Mouse (Mus musculus): ENCODE data around the gene B3galnt1. TPM values are rescaled to one million over a fixed set of nuclear protein-coding genes. Genes with fewer than 3 reads are reported as not detected.

B3galnt1 gene
- polyA plus RNA-seq, 1 experiment, result not detected

DNA sequence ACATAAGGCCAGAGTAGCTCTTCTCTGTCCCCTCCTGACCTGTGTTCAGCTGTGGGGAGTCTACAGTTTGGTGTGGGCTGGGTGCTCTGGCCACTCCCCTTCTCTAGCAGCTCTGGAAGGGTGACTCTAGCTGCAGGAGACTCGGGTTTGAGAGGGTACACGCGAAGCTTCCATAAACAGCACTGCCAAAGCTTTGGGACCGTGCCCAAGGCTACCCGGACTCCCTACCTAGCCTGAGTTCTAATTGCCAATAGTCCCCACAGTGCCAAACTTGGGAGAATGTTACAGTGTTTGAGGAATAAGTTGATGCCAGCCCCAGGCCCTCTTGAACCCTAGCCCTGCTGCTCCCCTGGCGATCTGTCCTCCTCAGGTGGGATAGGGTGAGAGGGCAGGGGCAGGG is 43.2 kb downstream of the B3galnt1 start:
- TF ChIP-seq TAL1 (IDR thresholded peaks at IDR 0.05; ENCODE audit: low read length) (no peak), GATA1 (IDR thresholded peaks at IDR 0.05; ENCODE audit: low read length) (no peak)
- H3K4me3 ChIP-seq (replicated peaks), result no peak overlapping the region
- H3K4me1 ChIP-seq (ENCODE audit: control insufficient read depth), result no peaks in the 10 kb centered on the region
- no peaks in the 10 kb centered on the region for H3K9me3 ChIP-seq (ENCODE audit: control insufficient read depth, low read length)
- H3K36me3 ChIP-seq (ENCODE audit: control insufficient read depth), result peaks cover 12% of the 10 kb centered on the region
- H3K27me3 ChIP-seq (ENCODE audit: control insufficient read depth), result no peaks in the 10 kb centered on the region

DNA sequence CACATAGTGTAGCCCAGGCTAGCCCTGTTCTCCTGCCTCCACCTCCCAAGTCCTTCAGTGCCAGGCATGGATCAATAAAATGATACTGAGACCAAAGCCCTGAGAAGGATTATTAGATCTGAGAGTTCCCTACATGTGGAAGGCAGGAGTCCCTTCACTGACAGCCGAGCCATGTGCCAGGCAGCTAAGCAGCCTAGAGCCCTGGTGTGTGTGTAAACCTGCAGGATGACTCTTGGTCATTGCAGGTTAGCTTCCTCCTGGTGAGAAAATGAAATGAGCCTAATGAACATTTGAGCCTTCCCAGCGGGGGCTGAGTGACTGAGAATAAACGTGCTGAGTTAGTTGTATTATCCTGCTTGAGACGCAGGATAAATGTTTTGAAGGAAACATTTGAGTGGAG is 49.2 kb downstream of the B3galnt1 start:
- Histone ChIP-seq H3K27me3 (ENCODE audit: control insufficient read depth) (no peaks in the 10 kb centered on the region), H3K9me3 (ENCODE audit: control insufficient read depth, low read length) (no peaks in the 10 kb centered on the region), H3K4me1 (ENCODE audit: control insufficient read depth) (no peaks in the 10 kb centered on the region), H3K4me3 (replicated peaks) (no peak overlapping the region), H3K36me3 (ENCODE audit: control insufficient read depth) (peaks cover 12% of the 10 kb centered on the region)
- TF ChIP-seq TAL1 (IDR thresholded peaks at IDR 0.05; ENCODE audit: low read length) (no peak), GATA1 (IDR thresholded peaks at IDR 0.05; ENCODE audit: low read length) (no peak)

GRCm38 (mm10) chr3:69548704-69549455 is 49.9 kb downstream of the B3galnt1 start:
- Histone ChIP-seq H3K4me3 (replicated peaks) (no peak overlapping the region), H3K4me1 (ENCODE audit: control insufficient read depth) (no peaks in the 10 kb centered on the region), H3K27me3 (ENCODE audit: control insufficient read depth) (no peaks in the 10 kb centered on the region), H3K36me3 (ENCODE audit: control insufficient read depth) (peaks cover 9% of the 10 kb centered on the region), H3K9me3 (ENCODE audit: control insufficient read depth, low read length) (no peaks in the 10 kb centered on the region)
- TF ChIP-seq GATA1 (IDR thresholded peaks at IDR 0.05; ENCODE audit: low read length), result no peak
- TF ChIP-seq TAL1 (IDR thresholded peaks at IDR 0.05; ENCODE audit: low read length), result no peak

DNA sequence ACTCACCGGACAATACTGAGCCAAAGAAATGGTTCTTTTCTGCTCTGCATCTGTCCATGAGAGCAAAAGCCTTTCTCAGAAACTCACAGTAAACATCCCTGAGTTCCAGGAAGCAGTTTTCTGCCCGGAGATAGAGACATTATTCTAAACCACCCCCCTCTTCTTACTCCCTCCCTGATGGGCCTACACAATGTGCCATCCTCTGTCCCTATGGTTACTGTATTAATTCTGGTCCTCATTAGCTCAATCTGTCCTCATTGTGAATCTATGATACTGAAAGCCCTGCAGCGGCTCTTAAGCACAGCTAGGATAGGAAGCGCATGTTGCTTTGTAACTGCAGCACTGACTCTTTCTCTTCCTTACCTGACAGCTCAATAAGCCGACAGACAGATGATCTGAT is 53.7 kb downstream of the B3galnt1 start:
- Histone ChIP-seq H3K36me3 (ENCODE audit: control insufficient read depth) (no peaks in the 10 kb centered on the region), H3K27me3 (ENCODE audit: control insufficient read depth) (no peaks in the 10 kb centered on the region), H3K4me1 (ENCODE audit: control insufficient read depth) (no peaks in the 10 kb centered on the region), H3K4me3 (replicated peaks) (no peak overlapping the region), H3K9me3 (ENCODE audit: control insufficient read depth, low read length) (no peaks in the 10 kb centered on the region)
- TF ChIP-seq TAL1 (IDR thresholded peaks at IDR 0.05; ENCODE audit: low read length), result no peak
- no peak for TF ChIP-seq GATA1 (IDR thresholded peaks at IDR 0.05; ENCODE audit: low read length)

- H3K4me3 ChIP-seq (replicated peaks), result no peak overlapping the region
- no peak for TF ChIP-seq GATA1 (IDR thresholded peaks at IDR 0.05; ENCODE audit: low read length)
- H3K9me3 ChIP-seq (ENCODE audit: control insufficient read depth, low read length), result no peaks in the 10 kb centered on the region
- H3K4me1 ChIP-seq (ENCODE audit: control insufficient read depth), result no peaks in the 10 kb centered on the region
- H3K27me3 ChIP-seq (ENCODE audit: control insufficient read depth), result no peaks in the 10 kb centered on the region
- H3K36me3 ChIP-seq (ENCODE audit: control insufficient read depth), result no peaks in the 10 kb centered on the region
Measured at GRCm38 (mm10) chr3:69543730-69544129, 55.0 kb downstream of the B3galnt1 start.

- H3K27me3 ChIP-seq (ENCODE audit: control insufficient read depth), result no peaks in the 10 kb centered on the region
- no peaks in the 10 kb centered on the region for H3K4me1 ChIP-seq (ENCODE audit: control insufficient read depth)
- no peaks in the 10 kb centered on the region for H3K9me3 ChIP-seq (ENCODE audit: control insufficient read depth, low read length)
- no peak for TF ChIP-seq TAL1 (IDR thresholded peaks at IDR 0.05; ENCODE audit: low read length)
- TF ChIP-seq GATA1 (IDR thresholded peaks at IDR 0.05; ENCODE audit: low read length), result no peak
- H3K36me3 ChIP-seq (ENCODE audit: control insufficient read depth), result no peaks in the 10 kb centered on the region
- H3K4me3 ChIP-seq (replicated peaks), result no peak overlapping the region
Measured at GRCm38 (mm10) chr3:69542962-69543361, 55.8 kb downstream of the B3galnt1 start.

DNA sequence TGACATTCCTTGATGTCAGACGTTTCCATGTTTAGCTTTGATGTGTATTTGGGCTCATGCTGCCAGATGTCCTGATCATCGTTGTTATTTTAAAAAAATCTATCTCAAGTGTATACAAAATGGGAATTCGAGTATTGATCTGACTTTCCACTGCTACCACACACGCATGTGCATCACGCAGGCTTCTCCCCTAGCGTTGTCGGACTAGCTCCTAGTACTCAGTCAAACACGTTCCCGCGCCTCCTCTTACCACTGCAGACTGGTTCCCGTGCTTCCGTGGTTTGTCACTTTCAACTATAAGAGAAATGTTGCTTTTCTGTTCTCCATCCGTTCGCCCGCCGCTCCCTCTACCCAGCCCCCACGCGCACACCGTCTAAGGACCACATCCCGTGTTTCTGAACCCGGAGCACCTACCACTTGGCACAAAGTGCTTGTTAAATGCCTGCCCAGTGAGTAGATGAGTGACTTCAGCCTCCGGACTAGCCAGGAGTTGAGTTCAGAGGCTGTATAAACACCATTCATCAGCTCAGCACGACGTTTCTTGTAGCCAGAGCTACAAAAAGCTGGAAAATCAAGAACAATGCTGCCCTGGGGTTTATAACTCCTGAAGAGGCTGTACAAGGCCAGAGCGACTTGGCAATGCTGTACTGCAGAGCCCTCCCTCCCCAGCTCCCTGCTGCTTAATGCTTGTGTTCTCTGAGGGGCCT is 62.7 kb downstream of the B3galnt1 start:
- H3K4me3 ChIP-seq (replicated peaks), result no peak overlapping the region
- H3K9me3 ChIP-seq (ENCODE audit: control insufficient read depth, low read length), result no peaks in the 10 kb centered on the region
- H3K27me3 ChIP-seq (ENCODE audit: control insufficient read depth), result no peaks in the 10 kb centered on the region
- H3K4me1 ChIP-seq (ENCODE audit: control insufficient read depth), result no peaks in the 10 kb centered on the region
- no peak for TF ChIP-seq GATA1 (IDR thresholded peaks at IDR 0.05; ENCODE audit: low read length)
- H3K36me3 ChIP-seq (ENCODE audit: control insufficient read depth), result no peaks in the 10 kb centered on the region

- no peak for TF ChIP-seq GATA1 (IDR thresholded peaks at IDR 0.05; ENCODE audit: low read length)
- TF ChIP-seq TAL1 (IDR thresholded peaks at IDR 0.05; ENCODE audit: low read length), result no peak
- H3K4me3 ChIP-seq (replicated peaks), result no peak overlapping the region
- no peaks in the 10 kb centered on the region for H3K9me3 ChIP-seq (ENCODE audit: control insufficient read depth, low read length)
- H3K36me3 ChIP-seq (ENCODE audit: control insufficient read depth), result no peaks in the 10 kb centered on the region
- H3K27me3 ChIP-seq (ENCODE audit: control insufficient read depth), result no peaks in the 10 kb centered on the region
- H3K4me1 ChIP-seq (ENCODE audit: control insufficient read depth), result no peaks in the 10 kb centered on the region
Measured at GRCm38 (mm10) chr3:69535486-69535885, 63.3 kb downstream of the B3galnt1 start.

DNA sequence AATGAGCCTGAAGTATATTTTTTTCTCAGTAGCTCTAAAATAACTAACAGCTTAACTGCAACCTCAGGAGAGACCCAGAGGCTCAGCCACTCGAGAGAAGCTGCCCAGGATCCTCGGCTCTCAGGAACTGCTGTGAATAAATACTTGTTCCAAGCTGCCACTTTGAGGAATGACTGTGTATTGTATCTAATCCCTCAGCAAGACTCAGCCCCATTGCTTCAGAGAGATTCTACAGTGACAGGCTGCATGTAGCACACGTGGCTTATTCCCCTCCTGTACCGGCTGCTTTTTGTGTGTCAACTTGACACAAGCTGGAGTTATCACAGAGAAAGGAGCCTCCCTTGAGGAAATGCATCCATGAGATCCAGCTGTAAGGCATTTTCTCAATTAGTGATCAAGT is 66.1 kb downstream of the B3galnt1 start:
- H3K36me3 ChIP-seq (ENCODE audit: control insufficient read depth), result no peaks in the 10 kb centered on the region
- no peaks in the 10 kb centered on the region for H3K4me1 ChIP-seq (ENCODE audit: control insufficient read depth)
- TF ChIP-seq TAL1 (IDR thresholded peaks at IDR 0.05; ENCODE audit: low read length) (no peak), GATA1 (IDR thresholded peaks at IDR 0.05; ENCODE audit: low read length) (no peak)
- H3K4me3 ChIP-seq (replicated peaks), result no peak overlapping the region
- no peaks in the 10 kb centered on the region for H3K9me3 ChIP-seq (ENCODE audit: control insufficient read depth, low read length)
- no peaks in the 10 kb centered on the region for H3K27me3 ChIP-seq (ENCODE audit: control insufficient read depth)
